Mouse (Mus musculus) right cerebral cortex, postnatal 10 days (tissue): ENCODE measurements around the gene Slc27a5.

Experiments
- DNase-seq, 2 experiments: peaks; one replicate each; pipeline ENCODE4 v3.0.0; 2021; ENCODE audit warnings: low spot score in 2 of 2

The Slc27a5 gene

GRCm38 (mm10) chr7:13024805-13025204, 26.8 kb upstream of the Slc27a5 start:
- peak; percentile 92 to 93 for DNase-seq

- DNase-seq, result peak; percentile 95 to 97
Measured at GRCm38 (mm10) chr7:13023928-13024731, 26.1 kb upstream of the Slc27a5 start.

GRCm38 (mm10) chr7:13022773-13023535, 25.0 kb upstream of the Slc27a5 start:
- peak; percentile 70 to 71 for DNase-seq

- DNase-seq, result no peak
Measured at GRCm38 (mm10) chr7:13015217-13015616, 17.2 kb upstream of the Slc27a5 start.

- DNase-seq, result no peak
Measured at GRCm38 (mm10) chr7:13014275-13014839, 16.4 kb upstream of the Slc27a5 start.

GRCm38 (mm10) chr7:13013671-13014070, 15.7 kb upstream of the Slc27a5 start:
- DNase-seq, result no peak

GRCm38 (mm10) chr7:13010005-13010908, 12.3 kb upstream of the Slc27a5 start, which contains the start of gene Zbtb45:
Gene Zbtb45, minus strand, starts transcription at chr7:13010034.
- peak in 1 of 2 experiments; percentile 32 for DNase-seq

GRCm38 (mm10) chr7:13009143-13010004, 11.4 kb upstream of the Slc27a5 start:
- DNase-seq, result peak; percentile 96

GRCm38 (mm10) chr7:13007341-13008092, 9.5 kb upstream of the Slc27a5 start:
- DNase-seq, result peak in 1 of 2 experiments; percentile 31

GRCm38 (mm10) chr7:13006531-13006930, 8.5 kb upstream of the Slc27a5 start:
- no peak for DNase-seq

GRCm38 (mm10) chr7:13006011-13006410, 8.0 kb upstream of the Slc27a5 start:
- DNase-seq, result peak in 1 of 2 experiments; percentile 35

GRCm38 (mm10) chr7:13003380-13003779, 5.4 kb upstream of the Slc27a5 start:
- DNase-seq, result no peak

GRCm38 (mm10) chr7:13001584-13001983, 3.6 kb upstream of the Slc27a5 start:
- DNase-seq, result no peak

- no peak for DNase-seq
Measured at GRCm38 (mm10) chr7:12998851-12999250, 859 bp upstream of the Slc27a5 start, which contains the start of gene Trim28. Gene Trim28, plus strand, starts transcription at chr7:12999114.

- DNase-seq, result no peak
Measured at GRCm38 (mm10) chr7:12997230-12997629, 762 bp downstream of the Slc27a5 start.

- no peak for DNase-seq
Measured at GRCm38 (mm10) chr7:12995862-12996261, 2.1 kb downstream of the Slc27a5 start.

GRCm38 (mm10) chr7:12993148-12993547, 4.8 kb downstream of the Slc27a5 start:
- DNase-seq, result no peak

GRCm38 (mm10) chr7:12992222-12992621, 5.8 kb downstream of the Slc27a5 start:
- DNase-seq, result no peak

- no peak for DNase-seq
Measured at GRCm38 (mm10) chr7:12987409-12988189, 10.4 kb downstream of the Slc27a5 start.
